Mouse (Mus musculus) Muller cell, postnatal 12 days (primary cell): ENCODE data around the gene Ppil4.
"Not testable (repeated sequence)": the region's sequence is repeated elsewhere in the genome, so short reads cannot be mapped to it uniquely, and the experiment has no call there.

ENCODE experiments used
- DNase-seq: peaks from one replicate; pipeline ENCODE4 v3.0.0-alpha.2; 2015; ENCODE audit errors: inconsistent ontology term

Ppil4 gene

GRCm38 (mm10) chr10:7792751-7793385 is at the start of gene Ppil4, which contains the start of gene Ginm1:
Ppil4 (plus strand) TSS chr10:7792891.
Ginm1 (minus strand) TSS chr10:7792824.
- peak; percentile 89 for DNase-seq

- DNase-seq: not testable (repeated sequence)
Observed at GRCm38 (mm10) chr10:7745528-7745927, 47.2 kb upstream of the Ppil4 start.

- DNase-seq: no peak
Observed at GRCm38 (mm10) chr10:7748752-7749151, 43.9 kb upstream of the Ppil4 start.

- no peak for DNase-seq
Observed at GRCm38 (mm10) chr10:7757544-7757943, 35.1 kb upstream of the Ppil4 start.

DNA sequence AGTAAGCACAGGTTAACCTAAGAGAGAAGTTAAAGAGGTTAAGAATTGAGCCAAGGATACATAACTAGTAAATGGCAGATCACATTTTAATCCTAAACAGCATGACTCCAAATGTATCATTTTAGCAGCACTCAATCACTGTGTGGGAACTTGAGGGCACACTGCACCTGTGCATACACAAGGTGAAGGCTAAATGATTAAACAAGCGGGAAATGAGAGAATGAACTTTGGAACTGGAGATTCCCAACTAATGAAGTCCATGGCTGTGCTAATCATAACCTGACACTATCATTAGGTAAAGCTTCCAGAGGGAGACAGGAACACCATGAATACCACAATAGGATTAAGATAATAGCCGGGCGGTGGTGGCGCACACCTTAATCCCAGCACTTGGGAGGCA is 20.3 kb upstream of the Ppil4 start:
- DNase-seq: no peak

- DNase-seq: no peak
Observed at GRCm38 (mm10) chr10:7772769-7773168, 19.9 kb upstream of the Ppil4 start.

- no peak for DNase-seq
Observed at GRCm38 (mm10) chr10:7775421-7775820, 17.3 kb upstream of the Ppil4 start.

- no peak for DNase-seq
Observed at GRCm38 (mm10) chr10:7778361-7778760, 14.3 kb upstream of the Ppil4 start.

DNA sequence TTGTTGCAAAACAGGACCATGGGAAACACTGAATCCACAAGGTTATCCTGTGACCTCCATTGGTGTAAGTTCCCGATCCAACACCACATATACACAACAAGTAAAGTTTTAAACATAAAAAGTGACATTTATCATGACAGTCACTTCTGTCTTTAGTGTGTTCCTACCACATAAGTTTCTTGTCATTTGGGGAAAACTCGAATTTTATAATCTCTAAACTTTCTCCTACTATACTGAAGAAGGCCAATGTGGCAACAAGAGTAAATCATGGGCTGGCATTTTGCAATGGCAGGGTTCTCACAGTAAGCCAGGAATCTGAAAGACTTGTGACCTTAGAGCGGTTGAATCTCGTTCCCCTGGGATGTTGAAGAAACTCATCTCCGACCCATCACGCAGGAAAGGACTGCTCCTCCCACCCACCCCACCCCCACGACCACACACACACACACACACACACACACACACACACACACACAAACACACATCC is 12.9 kb upstream of the Ppil4 start:
- no peak for DNase-seq

DNA sequence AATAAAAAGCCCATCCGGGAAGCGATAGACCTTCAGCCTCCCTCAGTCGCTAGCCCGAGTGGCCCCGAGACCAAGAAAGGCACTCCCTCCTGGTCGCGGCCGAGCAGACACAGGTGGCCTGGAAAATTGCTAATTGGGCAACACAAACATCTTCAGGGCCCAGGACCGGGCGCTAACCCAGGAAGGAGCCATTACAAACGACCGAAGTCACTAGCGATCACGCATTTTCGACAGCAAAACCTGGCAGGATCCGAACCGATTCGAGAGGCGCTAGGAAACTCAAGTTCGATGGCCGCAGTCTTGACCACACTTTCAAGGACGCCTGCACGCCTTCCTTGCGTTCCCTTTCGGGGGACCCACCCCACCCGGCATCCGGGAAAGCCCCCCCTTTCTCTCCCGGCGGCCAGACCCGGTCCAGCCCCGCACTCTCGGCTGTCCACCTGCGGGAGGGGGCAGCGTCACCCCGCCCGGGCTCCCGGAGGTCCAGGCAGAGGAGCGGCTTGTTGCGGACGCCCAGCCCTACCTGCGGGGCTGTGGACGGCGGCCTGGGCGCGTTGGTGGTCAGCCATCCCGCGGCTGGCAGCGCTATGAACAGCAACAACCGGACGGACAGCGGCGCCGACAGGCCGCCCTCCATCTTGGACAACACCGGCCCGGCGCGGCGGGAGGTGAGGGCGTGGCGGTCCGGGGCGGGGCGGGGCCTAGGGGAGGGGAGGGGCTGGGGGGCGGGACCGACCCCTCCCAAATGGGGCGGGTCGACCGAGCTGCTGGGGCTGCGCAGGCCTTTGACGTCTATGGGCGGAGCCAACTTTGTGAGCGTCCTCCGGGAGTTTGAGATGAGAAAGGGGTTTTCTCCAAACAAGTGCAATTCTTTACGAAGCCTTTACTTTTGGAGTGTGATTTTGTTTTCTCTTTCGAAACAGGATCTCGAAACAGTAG is 12.2 kb upstream of the Ppil4 start:
- peak; percentile 91 for DNase-seq

DNA sequence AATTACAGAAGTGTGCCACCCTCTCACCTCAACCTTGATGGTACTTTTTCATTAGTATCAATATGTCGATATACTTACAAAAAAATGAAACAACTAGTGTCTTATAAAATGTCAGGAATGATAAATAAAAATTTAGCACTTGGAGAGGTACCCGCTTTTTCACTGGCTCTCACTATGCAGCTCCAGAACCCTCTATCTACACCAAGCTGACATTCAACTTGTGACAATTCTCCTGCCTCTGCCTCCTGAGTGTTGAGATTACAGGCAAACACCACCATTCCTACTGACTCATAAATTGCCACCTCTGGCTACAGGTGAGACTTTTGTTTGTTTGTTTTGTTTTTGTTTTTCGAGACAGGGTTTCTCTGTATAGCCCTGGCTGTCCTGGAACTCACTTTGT is 11.5 kb upstream of the Ppil4 start:
- no peak for DNase-seq

- DNase-seq: no peak
Observed at GRCm38 (mm10) chr10:7787319-7787718, 5.4 kb upstream of the Ppil4 start.

DNA sequence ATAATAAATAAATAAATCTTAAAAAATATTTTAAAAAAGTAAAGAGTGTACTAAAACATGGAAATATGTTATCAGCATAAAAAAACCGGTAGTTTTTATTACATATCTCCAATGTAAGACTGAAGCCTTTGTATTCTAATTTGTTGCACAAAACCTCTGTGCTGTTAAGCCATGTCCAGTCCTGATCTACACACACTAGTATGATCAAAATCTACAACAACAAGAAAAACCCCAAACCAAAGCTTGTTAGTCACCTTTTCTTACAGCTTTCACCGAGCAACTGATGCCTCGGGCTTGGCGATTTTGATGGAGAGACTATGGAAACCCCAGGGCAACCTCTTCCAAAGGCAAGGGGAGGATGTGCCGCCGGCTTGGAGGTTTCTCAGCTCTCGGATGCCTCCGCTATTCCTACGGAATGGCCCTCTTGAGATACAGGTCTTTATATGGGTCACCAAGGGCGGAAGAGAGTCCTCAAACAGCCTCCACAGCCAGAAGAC is 389 bp upstream of the Ppil4 start:
- DNase-seq: no peak

- no peak for DNase-seq
Observed at GRCm38 (mm10) chr10:7801258-7801657, 8.6 kb downstream of the Ppil4 start.

GRCm38 (mm10) chr10:7802519-7803140 is 9.9 kb downstream of the Ppil4 start:
- DNase-seq: no peak

GRCm38 (mm10) chr10:7809937-7810336 is 17.2 kb downstream of the Ppil4 start:
- DNase-seq: peak; percentile 67

DNA sequence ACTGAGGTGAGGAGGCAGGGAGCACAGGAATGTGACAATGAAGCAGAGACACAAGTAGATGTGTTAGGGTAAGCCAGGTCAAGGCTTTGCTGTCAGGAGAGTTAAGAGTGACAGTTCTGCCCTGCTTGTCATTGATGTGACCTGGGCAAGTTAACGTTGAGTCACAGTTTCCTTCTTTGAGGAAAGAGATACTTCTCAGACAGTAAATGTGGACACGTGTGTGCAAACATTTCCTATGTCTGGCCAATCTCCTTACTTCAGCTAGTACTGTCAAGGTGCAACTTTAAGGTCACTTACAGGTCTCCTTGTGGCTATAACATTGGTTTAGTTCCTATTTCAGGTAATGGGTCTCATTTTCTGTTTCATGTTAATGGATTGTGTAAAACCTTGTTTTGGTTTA is 23.8 kb downstream of the Ppil4 start:
- no peak for DNase-seq

- DNase-seq: no peak
Observed at GRCm38 (mm10) chr10:7818676-7819075, 26.0 kb downstream of the Ppil4 start.

DNA sequence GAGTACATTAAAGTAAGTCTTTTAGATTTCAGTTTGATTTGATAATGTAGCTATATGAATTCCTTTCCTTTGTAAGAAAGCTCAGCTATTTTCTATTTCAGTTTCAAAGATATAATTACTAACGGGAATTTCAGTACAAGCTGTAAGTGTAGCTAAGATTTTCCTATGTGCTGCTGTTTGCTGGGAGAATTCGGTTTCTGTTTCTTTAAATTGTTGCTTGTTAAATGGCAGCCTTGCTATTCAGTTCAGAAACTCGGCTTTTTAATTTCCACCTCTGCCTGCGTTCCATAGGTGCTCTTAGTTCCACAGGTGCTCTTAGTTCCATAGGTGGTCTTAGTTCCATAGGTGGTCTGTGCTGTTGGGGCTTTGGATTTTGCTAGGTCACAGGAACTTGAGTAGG is 26.5 kb downstream of the Ppil4 start:
- DNase-seq: no peak

DNA sequence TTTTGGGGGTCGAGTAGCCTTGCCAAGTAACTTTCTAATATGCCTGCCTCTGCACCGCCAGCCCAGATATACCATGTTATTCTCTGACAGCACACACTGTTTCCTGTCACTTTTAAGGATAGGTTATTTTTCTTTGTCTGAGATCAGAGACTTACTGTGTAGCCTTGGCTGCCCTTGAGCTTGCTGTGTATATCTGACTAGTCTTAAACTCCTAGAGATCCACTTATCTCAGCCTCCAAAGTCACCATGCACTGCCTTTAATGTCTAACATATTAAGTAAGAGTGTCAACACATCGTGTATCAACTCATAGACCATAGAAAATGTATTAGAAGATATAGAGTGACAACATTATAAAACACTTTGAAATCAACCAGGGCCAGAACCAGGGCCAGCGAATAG is 26.9 kb downstream of the Ppil4 start:
- DNase-seq: no peak

- no peak for DNase-seq
Observed at GRCm38 (mm10) chr10:7820171-7820570, 27.5 kb downstream of the Ppil4 start.

- no peak for DNase-seq
Observed at GRCm38 (mm10) chr10:7821981-7822380, 29.3 kb downstream of the Ppil4 start.
